Mouse (Mus musculus) G1E (cell line): ENCODE measurements around the gene Dscam. TPM values are rescaled to one million over a fixed set of nuclear protein-coding genes. Genes with fewer than 3 reads are reported as not detected.

ENCODE experiments used
- ATAC-seq: 2 replicates; pipeline ENCODE4 v1.8.0; 2016; ENCODE audit warnings: mild to moderate bottlenecking; ENCODE audit not compliant: insufficient number of reproducible peaks, poor library complexity, low FRiP score, severe bottlenecking; ENCODE audit errors: extremely low read depth
- DNase-seq: peaks from one replicate; pipeline ENCODE4 v3.0.0; 2012; ENCODE audit warnings: low spot score
- H3K27me3 ChIP-seq: 2 replicates; pipeline ENCODE4 v1.6.1; 2012; ENCODE audit warnings: mild to moderate bottlenecking, low read length, inconsistent platforms; ENCODE audit not compliant: insufficient read depth
- H3K36me3 ChIP-seq: replicated peaks from 2 replicates; pipeline ENCODE3; 2012; ENCODE audit warnings: mild to moderate bottlenecking, inconsistent platforms
- H3K4me1 ChIP-seq: 2 replicates; pipeline ENCODE4 v1.6.1; 2012; ENCODE audit warnings: low read depth, low read length, inconsistent platforms, mixed read lengths; ENCODE audit not compliant: insufficient read depth
- H3K4me3 ChIP-seq: 2 replicates; pipeline ENCODE4 v1.5.1; 2012; ENCODE audit warnings: low read depth, mild to moderate bottlenecking, inconsistent platforms, low read length, moderate library complexity, mixed read lengths
- H3K9me3 ChIP-seq: replicated peaks from 2 replicates; pipeline ENCODE4 v1.6.1; 2012; ENCODE audit warnings: inconsistent platforms
- CTCF ChIP-seq: IDR thresholded peaks from 2 replicates; pipeline ENCODE4 v1.5.1; 2012; ENCODE audit warnings: low read depth, low read length, inconsistent platforms, mixed read lengths
- GATA1 ChIP-seq: IDR thresholded peaks from 2 replicates; pipeline ENCODE4 v1.6.1; 2012; ENCODE audit warnings: borderline replicate concordance, low read length, inconsistent platforms, mixed read lengths
- GATA2 ChIP-seq: IDR thresholded peaks from 2 replicates; pipeline ENCODE4 v1.6.1; 2012; ENCODE audit warnings: low read depth, low read length, inconsistent platforms, borderline replicate concordance
- POLR2AphosphoS5 ChIP-seq: IDR thresholded peaks from 2 replicates; pipeline ENCODE4 v1.6.1; 2012; ENCODE audit warnings: low read depth, low read length, inconsistent platforms; ENCODE audit not compliant: insufficient replicate concordance
- TAL1 ChIP-seq: conservative IDR thresholded peaks from 2 replicates; pipeline ENCODE4 v1.6.1; 2012; ENCODE audit warnings: low read depth, low read length, inconsistent platforms, mixed read lengths
- polyA plus RNA-seq: library from polyadenylated mRNA; stranded (reverse); fragments of >175 nt; gene quantifications from 2 replicates; pipeline ENCODE4 v1.2.3, GENCODE M21; 2012
- total RNA-seq, 2 experiments: library from RNA; stranded (forward) in 1 of 2; stranded (reverse) in 1 of 2; fragments of 200-1000 nt in 1 of 2; fragments of >200 nt in 1 of 2; fragmentation: Nextera tagmentation in 1 of 2; gene quantifications; 2 replicates each; pipeline ENCODE4 v1.2.3; 2014 to 2017

Dscam gene
- total and polyA plus RNA-seq, 3 experiments, result under 0.01 TPM; not detected in 2

- no peaks in the 10 kb centered on the region for H3K36me3 ChIP-seq
- no peak for TF ChIP-seq CTCF
- no peak for TF ChIP-seq GATA1
- TF ChIP-seq POLR2AphosphoS5, result no peak
- no peak for TF ChIP-seq GATA2
- no peak for TF ChIP-seq TAL1
These were observed 183.2 kb downstream of the Dscam start for GRCm38 (mm10) chr16:96987396-96987795.

DNA sequence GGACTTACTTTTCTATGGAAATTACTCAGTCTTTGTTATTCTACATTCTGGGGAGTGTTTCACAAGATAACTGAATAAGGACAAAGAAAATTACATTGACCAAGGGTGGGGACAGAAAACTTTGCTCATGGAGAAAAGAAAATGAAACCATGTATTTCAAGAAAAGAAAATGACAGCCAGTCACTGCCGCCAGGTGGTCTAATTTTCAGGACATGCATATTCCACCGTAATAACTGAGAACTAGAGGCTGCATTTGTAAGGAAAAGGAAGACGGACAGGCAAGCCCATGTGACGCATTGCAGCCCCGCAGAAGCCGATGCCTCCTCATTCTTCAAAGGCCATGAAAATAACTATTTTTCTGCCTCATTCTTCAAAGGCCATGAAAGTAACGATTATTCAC, 197.3 kb downstream of the Dscam start:
- ATAC-seq, result no peak
- DNase-seq, result no peak

More at GRCm38 (mm10) chr16:96987396-96987795, 183.2 kb downstream of the Dscam start:
- H3K4me1 ChIP-seq, result no peaks in the 10 kb centered on the region
- no peaks in the 10 kb centered on the region for H3K27me3 ChIP-seq
- H3K9me3 ChIP-seq, result no peaks in the 10 kb centered on the region
- no peak overlapping the region for H3K4me3 ChIP-seq
- no peak for ATAC-seq
- no peak for DNase-seq

DNA sequence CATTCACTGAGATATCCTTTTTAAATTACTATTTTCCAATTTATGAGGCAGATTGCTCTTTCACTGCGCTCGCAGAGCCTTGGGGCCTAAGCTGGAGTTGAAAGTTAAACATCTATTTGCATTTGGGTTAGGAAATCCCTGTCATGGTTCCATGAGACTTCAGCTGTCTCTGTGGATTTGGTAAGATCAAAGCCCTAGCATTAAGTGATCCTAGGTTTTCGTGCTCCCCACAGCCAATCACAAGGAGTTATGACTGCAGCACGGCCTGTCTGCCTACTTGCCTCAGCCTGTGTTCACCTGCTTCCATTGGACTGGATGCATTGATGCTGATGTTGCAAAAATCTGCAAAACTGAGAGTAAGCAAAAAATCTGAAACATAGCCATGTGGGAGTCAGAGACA, 198.8 kb downstream of the Dscam start:
- no peaks in the 10 kb centered on the region for H3K4me1 ChIP-seq
- H3K4me3 ChIP-seq, result no peak overlapping the region
- no peaks in the 10 kb centered on the region for H3K9me3 ChIP-seq
- no peak for TF ChIP-seq GATA1
- TF ChIP-seq CTCF, result no peak
- TF ChIP-seq TAL1, result no peak
- no peak for TF ChIP-seq POLR2AphosphoS5
- TF ChIP-seq GATA2, result no peak
- H3K27me3 ChIP-seq, result no peaks in the 10 kb centered on the region
- ATAC-seq (no peak), DNase-seq (no peak)
- H3K36me3 ChIP-seq, result no peaks in the 10 kb centered on the region

More for the DNA sequence above, 197.3 kb downstream of the Dscam start:
- TF ChIP-seq TAL1 (no peak), GATA2 (no peak), GATA1 (no peak), CTCF (no peak), POLR2AphosphoS5 (no peak)
- H3K36me3 ChIP-seq, result no peaks in the 10 kb centered on the region
- peaks cover 2% of the 10 kb centered on the region; the same call in 1 of the 2 replicates for H3K9me3 ChIP-seq
- no peak overlapping the region for H3K4me3 ChIP-seq
- H3K4me1 ChIP-seq, result no peaks in the 10 kb centered on the region
- no peaks in the 10 kb centered on the region for H3K27me3 ChIP-seq

GRCm38 (mm10) chr16:96970412-96970811, 200.1 kb downstream of the Dscam start:
- ATAC-seq (no peak), DNase-seq (no peak)
- no peak overlapping the region for H3K4me3 ChIP-seq
- no peaks in the 10 kb centered on the region for H3K27me3 ChIP-seq
- TF ChIP-seq POLR2AphosphoS5, result no peak
- no peak for TF ChIP-seq GATA1
- no peak for TF ChIP-seq GATA2
- TF ChIP-seq CTCF, result no peak
- no peak for TF ChIP-seq TAL1
- H3K9me3 ChIP-seq, result no peaks in the 10 kb centered on the region
- no peaks in the 10 kb centered on the region for H3K36me3 ChIP-seq
- no peaks in the 10 kb centered on the region for H3K4me1 ChIP-seq

GRCm38 (mm10) chr16:96969643-96970042, 200.9 kb downstream of the Dscam start:
- Histone ChIP-seq H3K4me3 (no peak overlapping the region), H3K4me1 (no peaks in the 10 kb centered on the region), H3K27me3 (no peaks in the 10 kb centered on the region), H3K9me3 (no peaks in the 10 kb centered on the region), H3K36me3 (no peaks in the 10 kb centered on the region)
- DNase-seq, result no peak
- no peak for TF ChIP-seq CTCF
- no peak for TF ChIP-seq TAL1
- TF ChIP-seq GATA1, result no peak
- TF ChIP-seq POLR2AphosphoS5, result no peak
- TF ChIP-seq GATA2, result no peak
- no peak for ATAC-seq

GRCm38 (mm10) chr16:96968885-96969480, 201.6 kb downstream of the Dscam start:
- ATAC-seq, result no peak
- no peak for DNase-seq
- no peaks in the 10 kb centered on the region for H3K9me3 ChIP-seq
- H3K4me1 ChIP-seq, result no peaks in the 10 kb centered on the region
- no peaks in the 10 kb centered on the region for H3K36me3 ChIP-seq
- no peak for TF ChIP-seq GATA1
- TF ChIP-seq POLR2AphosphoS5, result no peak
- TF ChIP-seq TAL1, result no peak
- no peak for TF ChIP-seq CTCF
- TF ChIP-seq GATA2, result no peak
- no peaks in the 10 kb centered on the region for H3K27me3 ChIP-seq
- H3K4me3 ChIP-seq, result no peak overlapping the region
